Mouse (Mus musculus) cerebellum, postnatal 14 days (tissue): ENCODE measurements around the gene Sash3.

Source experiments
- DNase-seq, 2 experiments: peaks; one replicate each; pipeline ENCODE4 v3.0.0; 2021; ENCODE audit warnings: mixed read lengths in 2 of 2

Sash3 gene

GRCm38 (mm10) chrX:48146262-48146661 lies at the start of gene Sash3:
TSS of gene Sash3 (plus strand) at chrX:48146436.
- DNase-seq: no peak

GRCm38 (mm10) chrX:48096580-48096979 lies 49.7 kb upstream of the Sash3 start:
- DNase-seq: no peak

- DNase-seq: no peak
Measured at GRCm38 (mm10) chrX:48098470-48099129, 47.6 kb upstream of the Sash3 start.

- DNase-seq: no peak
Measured at GRCm38 (mm10) chrX:48099871-48100270, 46.4 kb upstream of the Sash3 start.

GRCm38 (mm10) chrX:48103256-48103655 lies 43.0 kb upstream of the Sash3 start:
- no peak for DNase-seq

- DNase-seq: peak; percentile 47 to 69
Measured at GRCm38 (mm10) chrX:48104736-48105441, 41.3 kb upstream of the Sash3 start.

- no peak for DNase-seq
Measured at GRCm38 (mm10) chrX:48106226-48106625, 40.0 kb upstream of the Sash3 start.

GRCm38 (mm10) chrX:48108394-48109315 lies 37.6 kb upstream of the Sash3 start, which contains the start of gene Xpnpep2:
TSS of gene Xpnpep2 (plus strand) at chrX:48108725.
- no peak for DNase-seq

GRCm38 (mm10) chrX:48109316-48109655 lies 37.0 kb upstream of the Sash3 start:
- no peak for DNase-seq

GRCm38 (mm10) chrX:48119294-48119693 lies 26.9 kb upstream of the Sash3 start:
- no peak for DNase-seq

GRCm38 (mm10) chrX:48124132-48125071 lies 21.8 kb upstream of the Sash3 start:
- DNase-seq: peak; percentile 82 to 87

- no peak for DNase-seq
Measured at GRCm38 (mm10) chrX:48126903-48127476, 19.2 kb upstream of the Sash3 start.

- peak in 1 of 2 experiments; percentile 21 for DNase-seq
Measured at GRCm38 (mm10) chrX:48127502-48128218, 18.6 kb upstream of the Sash3 start.

GRCm38 (mm10) chrX:48129167-48129566 lies 17.1 kb upstream of the Sash3 start:
- no peak for DNase-seq

- no peak for DNase-seq
Measured at GRCm38 (mm10) chrX:48136935-48137334, 9.3 kb upstream of the Sash3 start.

GRCm38 (mm10) chrX:48138011-48138410 lies 8.2 kb upstream of the Sash3 start:
- DNase-seq: no peak

- DNase-seq: no peak
Measured at GRCm38 (mm10) chrX:48138539-48139275, 7.5 kb upstream of the Sash3 start.

GRCm38 (mm10) chrX:48139368-48140285 lies 6.6 kb upstream of the Sash3 start:
- DNase-seq: no peak

GRCm38 (mm10) chrX:48140286-48140877 lies 5.9 kb upstream of the Sash3 start:
- no peak for DNase-seq
